Mouse (Mus musculus) adrenal gland, adult (tissue): ENCODE data around the gene Fgr.

Source experiments
- DNase-seq, 2 experiments: peaks; one replicate each; pipeline ENCODE4 v3.0.0; 2022 to 2023; ENCODE audit warnings: low spot score in 1 of 2; ENCODE audit not compliant: inconsistent age in 2 of 2

The Fgr gene

DNA sequence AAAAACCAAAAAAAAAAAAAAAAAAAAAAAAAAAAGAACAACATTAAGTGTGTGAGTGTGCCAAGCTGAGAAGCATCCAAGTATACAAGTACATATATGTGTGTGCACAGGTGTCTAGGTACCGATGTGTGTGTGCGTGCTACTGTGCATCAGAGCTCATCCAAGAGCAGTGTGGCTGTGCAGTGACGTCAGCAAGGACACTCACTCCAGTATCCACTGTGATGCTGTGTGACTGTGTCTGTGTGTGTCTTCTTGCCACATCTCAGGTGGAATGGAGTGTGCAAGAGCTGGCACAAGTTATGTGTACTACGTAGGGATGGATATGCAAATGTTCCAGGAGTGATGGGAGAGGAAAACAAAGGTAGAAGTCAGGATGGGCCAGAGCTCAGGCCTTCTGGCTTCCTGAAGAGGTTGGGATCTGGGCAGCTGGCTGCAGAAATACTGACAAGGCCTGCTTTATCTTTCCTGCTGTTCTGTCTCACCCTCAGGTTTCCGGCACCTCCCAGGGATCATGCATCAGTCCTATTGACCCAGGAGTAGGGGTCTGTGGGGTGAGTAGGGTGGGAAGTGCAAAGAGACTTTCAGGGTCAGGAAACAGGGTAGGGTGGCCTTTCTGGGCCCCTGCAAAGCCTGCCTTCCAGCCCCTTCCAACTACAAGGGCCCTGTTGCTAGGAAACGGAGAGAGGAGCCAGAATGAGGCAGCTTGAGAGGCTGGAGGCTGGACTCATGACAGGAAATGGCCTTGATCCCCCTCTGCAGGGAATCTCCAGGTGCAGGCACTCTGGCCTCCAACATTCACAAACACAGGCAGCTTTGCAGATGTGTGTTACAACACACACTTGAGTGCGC is 10.0 kb downstream of the Fgr start:
- peak; percentile 47 to 73 for DNase-seq

DNA sequence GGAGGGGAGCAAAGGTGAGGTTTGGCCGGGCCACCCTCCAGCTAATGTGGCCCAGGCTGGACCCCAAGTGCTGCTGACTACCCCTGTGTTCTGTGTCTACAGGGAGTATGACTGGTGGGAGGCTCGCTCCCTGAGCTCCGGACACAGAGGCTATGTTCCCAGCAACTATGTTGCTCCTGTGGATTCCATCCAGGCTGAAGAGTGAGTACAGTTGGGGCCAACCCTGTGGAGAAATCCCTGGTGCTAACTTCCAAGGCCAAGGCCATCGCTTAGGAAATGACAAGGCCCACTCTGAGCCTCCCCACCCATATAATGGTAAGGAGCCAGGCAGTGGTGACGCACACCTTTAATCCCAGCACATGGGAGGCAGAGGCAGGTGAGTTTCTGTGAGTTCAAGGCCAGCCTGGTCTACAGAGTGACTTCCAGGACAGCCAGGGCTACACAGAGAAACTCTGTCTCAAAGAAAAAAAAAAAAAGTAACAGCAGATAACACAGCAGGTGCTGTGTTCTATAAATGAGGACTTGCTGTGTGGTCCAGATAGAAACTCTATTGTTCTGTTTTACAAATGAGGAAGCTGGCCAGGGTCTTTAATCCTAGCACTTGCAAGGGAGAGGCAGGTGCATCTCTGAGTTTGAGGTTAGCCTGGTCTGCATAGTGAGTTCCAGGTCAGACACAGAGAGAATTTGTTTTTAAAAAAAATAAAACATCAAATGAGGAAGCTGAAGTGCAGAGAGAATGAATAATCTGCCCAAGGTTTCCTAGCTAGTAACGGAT is 14.9 kb downstream of the Fgr start:
- peak; percentile 58 to 72 for DNase-seq

DNA sequence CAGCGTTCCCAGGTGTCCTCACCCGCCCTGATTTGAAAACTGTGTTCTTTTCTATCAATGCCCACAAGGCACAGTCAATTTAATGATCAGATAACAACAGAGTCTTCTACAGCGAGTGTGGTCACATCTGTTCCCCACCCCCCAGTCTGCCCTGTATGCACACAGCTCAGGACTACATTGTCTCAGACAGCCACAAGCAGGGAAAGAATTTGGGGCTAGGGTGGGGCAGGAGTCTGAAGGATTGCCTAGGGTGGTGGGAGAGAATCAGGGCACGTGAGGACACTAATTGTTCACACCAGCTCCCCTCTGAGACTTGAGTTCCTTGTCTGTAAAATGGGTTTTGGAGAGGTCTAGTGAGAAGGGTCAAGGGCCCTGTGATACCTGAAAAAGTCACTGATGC is 19.7 kb downstream of the Fgr start:
- DNase-seq = no peak

DNA sequence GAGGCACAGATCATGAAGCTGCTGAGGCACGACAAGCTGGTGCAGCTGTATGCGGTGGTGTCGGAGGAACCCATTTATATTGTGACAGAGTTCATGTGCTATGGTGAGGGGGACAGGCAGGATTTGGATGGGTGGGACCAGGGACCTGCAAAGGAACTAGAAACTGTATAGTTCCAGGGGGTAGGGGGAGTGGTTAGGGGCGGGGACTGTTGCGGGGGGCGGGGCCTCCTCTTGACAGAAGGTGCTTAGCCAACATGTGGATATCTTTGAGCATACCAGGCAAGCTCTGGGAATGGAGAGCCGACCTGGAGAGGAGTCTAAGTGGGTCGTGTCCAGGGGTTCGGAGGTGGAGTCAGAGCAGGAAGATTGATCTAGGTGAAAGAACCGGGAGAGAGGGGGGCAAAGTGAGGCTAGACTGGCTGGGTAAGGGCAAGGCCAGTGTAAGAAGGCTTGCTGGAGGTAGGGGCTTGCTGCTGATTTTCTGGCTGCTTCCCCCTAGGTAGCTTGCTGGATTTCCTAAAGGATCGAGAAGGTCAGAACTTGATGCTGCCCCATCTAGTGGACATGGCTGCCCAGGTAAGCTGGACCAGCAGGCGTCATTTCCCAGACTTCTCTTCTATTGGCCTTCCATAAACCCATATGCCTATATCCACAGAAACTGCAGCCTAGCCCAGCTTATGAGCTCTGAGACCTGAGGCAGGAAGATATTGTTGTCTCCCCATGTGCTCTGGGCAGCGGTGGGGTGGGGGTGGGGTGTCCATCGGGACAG is 23.8 kb downstream of the Fgr start:
- peak in 1 of 2 experiments; percentile 23 for DNase-seq

DNA sequence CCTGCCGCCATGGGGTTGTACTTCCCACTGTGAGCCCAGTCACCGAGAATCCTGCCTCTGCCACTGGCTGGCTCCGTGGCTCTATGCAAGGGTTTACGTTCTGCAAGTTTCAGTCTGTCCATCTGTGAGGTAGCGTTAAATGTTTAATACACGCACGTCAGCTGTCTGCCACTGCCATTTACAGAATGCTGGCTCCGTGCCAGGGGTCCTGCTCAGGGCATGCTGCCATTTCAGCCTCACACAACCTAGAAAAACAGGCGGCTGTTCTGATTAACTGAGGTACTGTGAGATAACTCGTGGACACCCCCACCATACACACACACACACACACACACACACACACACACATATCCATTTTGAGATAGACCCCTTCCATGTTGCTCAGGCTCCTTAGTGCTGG is 29.0 kb downstream of the Fgr start:
- DNase-seq = peak; percentile 39 to 73

DNA sequence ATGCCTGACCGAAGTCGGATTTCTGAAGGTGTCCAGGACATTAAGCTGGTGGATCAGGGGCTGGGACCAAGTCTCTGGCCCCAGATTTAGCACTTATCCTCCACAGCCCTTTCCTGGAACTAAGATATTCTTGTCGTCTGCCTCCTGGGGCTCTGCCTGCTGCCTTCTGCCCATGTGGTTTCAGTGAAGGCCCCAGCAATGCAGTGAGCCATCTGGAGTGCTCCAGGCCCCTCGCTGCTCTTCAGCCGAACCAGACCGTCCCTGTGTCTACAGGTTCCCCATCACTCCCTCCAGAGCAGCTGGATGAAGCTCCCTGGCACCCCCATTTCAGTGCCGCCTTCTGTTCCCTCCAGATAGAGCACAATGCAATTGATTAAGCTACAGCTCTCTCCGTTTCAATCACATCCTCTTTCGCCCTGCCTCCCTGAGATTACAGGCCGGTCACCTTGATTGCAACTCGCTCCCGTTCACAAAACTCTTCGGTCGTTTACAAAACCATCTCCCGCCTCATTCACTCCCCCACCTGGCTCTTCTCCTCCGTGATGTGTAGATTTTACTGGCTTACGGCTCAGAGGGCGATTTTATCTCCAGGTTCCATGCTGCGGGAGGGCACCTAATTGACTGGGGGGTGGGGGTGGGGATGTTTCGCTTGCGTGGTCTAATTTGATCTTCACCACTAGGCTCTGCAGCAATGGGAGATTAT is 29.6 kb downstream of the Fgr start:
- DNase-seq = peak in 1 of 2 experiments; percentile 40

DNA sequence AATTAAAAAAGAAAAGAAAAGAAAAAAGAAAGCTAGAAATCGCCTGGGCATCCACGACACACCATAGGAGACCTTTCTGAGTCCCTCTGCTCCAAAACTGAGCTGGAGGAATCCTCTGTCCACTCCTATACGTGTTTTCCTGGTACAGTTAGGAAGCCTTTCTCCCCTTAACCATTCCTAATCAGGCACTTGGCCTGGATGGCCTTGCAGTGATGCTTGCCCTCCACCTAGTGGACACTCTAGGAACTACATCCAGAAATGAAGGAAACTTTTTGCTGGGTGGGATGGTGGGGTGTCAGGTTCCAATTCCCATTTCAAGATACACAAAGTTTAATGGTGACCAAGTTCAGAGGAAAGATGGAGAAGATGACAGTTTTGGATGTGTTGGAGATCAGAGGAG is 31.3 kb downstream of the Fgr start:
- DNase-seq = peak; percentile 70 to 94

DNA sequence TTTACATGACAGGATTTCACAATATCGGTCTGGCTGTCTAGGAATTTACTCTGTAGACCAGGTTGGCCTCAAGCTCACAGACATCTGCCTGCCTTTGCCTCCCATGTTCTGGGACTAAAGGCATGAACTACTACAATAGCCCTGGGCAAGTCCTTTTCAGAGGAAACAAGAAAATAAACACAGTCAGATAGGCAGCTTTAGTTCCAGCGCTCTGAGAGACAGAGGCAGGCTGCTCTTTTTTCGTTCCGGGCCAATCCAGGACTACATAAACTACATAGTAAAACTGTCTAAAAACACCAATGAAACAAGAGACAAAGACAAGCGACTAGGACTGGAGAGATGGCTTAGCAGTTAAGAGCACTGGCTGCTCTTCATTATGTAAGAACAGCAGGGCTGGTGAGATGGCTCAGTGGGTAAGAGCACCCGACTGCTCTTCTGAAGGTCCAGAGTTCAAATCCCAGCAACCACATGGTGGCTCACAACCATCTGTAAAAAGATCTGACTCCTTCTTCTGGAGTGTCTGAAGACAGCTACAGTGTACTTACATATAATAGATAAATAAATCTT is 32.1 kb downstream of the Fgr start:
- peak in 1 of 2 experiments; percentile 28 for DNase-seq

DNA sequence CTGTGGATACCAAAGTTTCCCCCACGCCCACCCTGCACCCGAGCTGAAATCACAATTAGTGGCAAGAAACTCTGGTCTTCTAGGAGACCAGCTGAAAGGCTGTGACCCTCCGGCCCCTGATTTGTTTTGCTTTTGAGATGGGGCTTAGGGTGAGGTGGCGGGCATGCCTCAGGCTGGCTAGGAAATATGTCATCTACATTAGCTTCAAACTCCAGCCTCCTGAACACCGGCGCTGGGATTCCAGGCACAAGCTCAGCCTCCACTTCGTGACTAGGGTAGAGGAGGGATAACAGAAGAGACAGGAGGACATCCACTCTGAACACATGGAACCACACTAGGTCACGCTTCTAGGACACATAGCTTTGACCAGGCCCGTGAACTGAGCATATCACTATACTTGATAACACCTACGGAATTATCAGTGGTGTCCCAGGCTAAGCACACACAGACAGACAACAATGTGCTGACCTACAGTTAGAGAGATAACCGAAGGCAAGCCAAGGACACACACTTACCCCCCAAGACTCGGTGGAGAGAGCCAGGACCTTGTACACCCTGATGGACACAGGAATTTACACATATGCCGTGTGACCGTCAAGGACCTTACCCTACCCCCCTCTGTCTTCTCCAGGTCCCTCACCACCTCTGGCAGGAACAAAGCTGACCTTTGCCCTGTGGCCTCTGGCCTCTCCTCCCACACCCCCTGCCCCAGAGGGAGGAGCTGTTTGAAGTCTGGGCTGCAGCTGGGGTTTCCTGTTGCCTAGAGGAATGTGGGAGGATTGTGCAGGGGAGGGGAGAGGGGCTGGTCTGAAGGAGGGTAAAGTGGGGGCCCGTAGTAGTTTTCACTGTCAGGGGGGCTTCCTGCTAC is 33.9 kb downstream of the Fgr start:
- peak; percentile 47 to 55 for DNase-seq

DNA sequence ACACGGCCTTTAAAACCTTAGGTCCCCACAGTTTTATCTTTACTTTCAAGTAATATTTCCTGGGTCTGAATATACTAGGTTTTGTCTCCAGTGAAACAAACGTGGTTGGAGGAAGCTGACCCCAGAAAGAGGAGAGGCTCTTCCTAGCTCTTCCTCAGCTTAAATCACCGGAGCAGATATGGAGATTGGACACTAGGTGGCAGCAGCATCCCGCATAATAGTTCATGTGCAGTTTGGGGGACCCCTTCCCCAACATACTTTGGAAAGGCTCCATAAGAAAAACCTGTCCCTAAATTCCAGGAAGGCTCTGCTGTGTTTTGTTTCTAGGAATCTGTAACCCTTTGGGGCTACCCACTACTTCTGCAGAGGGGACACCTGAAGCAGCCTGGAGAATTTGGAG is 35.2 kb downstream of the Fgr start:
- DNase-seq = peak; percentile 62 to 88

DNA sequence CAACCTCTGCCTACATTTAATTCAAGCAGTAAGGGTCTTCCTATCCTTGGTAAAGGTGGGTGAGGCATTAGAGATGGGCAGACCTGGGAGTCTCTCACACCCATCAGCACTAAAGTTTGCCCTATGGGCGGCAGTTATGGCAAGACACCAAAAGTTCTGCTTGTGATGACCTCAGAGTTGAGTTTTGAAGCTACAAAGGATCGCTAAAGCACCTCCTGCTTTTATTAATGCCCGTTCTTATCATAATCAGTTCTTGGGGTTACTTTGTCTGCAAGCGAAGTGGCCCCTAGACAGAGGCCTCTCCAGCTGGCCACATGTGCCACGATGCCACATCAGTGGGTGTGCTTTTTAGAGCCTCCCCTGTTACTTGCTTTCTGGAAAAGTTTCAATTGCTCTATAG is 35.8 kb downstream of the Fgr start:
- no peak for DNase-seq

DNA sequence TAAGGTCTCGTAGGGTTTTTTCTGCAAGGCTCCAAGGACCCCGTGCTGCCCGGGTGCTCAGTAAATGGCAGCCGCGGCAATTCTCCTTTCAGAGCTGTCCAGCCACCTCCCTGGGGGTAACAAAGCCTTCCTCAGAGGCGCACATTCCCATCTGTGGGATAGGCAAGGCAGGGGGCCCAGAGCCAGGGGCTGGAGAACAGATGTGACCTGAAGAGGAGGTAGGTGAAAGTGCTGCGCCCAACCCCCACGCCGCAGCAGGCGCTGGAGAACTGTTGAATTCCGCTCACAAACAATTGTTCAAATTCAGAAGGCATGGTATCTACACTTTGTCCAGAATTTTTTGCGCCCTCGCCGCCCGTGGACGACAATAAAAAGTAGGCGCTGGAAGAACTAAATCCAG is 36.7 kb downstream of the Fgr start:
- DNase-seq = peak in 1 of 2 experiments; percentile 48

DNA sequence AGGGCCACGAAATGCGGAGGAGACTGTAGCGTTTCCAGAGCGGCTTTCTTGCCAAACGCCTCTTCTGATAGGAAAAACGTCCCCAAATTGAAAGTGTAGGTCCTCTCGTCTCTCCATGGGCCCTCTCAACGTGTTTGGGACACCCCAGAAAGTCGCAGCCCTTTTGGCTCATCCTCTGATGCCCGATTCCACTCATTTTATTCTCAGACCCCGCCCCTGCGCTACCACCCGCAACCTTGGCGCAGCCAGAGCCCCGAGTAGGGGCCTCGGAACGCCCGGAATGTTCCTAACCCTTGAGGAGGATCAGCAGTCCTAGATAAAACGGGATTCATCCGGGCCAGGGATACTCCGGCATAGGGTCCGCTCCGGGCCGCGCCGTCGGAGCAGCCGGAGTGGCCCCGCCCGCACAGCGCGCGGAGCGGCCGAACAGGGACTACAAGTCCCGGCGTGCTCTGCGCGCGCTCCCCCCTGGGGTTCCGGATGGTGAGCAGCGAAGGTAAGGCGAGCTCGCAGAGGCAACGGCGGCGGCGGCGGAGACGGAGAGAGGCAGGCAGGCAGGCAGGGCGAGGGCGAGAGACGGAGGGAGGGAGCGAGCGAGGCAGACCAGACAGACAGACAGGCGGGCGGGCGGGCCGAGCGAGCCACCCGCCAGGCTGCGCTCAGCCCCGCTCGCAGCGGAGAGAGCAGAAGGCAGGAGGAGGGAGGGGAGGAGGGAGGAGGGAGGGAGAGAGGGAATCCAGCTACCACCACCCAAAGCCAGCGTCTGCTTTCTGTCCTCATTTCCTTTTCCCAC is 37.3 kb downstream of the Fgr start, which contains the start of gene Ahdc1:
Gene Ahdc1 (plus strand): TSS at position 233 of the 793 bp plus-strand sequence.
- peak; percentile 94 to 98 for DNase-seq

DNA sequence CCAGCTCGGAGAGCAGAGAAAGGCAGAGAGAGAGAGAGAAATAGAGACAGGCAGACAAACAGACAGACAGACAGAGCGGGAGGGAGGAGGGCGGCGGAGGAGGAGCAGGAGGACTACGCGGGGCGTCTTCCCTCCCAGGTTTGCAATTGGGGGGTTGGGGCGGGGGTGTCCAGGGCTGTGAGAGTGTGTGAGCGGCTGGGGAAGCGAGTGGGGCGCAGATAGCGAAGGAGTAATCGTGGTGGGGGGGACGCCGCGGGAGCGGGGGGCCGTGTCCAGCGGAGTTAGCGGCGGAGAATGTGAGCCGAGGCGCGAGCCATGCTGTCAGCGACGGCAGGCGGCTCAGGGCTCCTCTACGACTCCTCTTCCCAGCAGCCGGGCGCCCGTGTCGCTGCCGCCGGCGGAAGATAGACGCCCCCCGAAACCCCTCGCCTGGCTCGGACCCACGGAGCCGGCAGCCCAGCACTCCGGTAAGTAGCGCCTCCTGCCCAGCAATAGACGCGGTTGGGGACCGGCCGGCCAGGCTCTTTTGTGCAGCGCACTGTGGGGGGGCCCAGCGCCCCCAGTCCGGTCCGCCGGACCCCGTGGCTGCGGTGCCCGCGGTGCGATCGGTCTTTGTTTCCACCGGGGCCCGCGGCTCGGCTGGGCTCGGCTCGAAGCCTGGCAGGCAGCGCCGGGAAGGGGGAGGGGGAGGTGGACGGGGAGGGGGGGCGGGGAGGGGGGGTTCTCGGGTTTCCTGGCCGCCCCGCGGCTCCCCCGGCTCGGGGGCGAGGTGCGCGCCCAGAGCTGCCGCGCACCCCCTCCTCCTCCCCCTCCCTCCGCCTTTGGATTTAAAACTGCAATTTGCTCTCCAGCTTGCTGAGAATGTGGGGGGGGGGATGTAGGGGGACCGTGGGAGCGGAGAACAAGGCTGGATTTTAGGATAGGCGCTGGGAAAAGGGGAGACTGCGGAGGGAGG is 38.2 kb downstream of the Fgr start:
- peak; percentile 68 to 80 for DNase-seq

DNA sequence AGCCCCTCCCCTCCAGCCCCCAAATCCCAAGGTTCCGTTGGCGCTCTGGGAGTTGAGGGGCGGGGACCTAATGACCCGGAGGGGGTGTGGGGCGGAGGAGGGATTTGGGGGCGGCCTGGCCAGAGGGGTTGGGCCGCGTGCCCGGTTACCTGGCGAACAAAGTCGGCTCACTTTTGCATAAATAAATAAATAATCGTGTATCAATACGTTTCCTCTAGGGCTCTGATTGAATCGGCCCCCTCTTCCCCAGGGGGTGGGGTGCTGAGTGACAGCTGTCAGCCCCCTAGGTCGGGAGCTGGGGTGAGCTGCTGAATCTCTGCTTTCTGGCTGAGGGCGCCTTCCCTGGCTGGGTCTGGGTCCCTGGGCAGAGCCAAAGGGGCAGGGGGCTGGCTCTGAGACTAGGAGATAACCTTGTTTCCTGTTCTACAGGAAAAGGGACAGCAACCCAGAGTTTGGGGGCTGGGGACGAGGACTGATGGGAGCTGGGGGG is 38.9 kb downstream of the Fgr start:
- peak; percentile 66 to 84 for DNase-seq

DNA sequence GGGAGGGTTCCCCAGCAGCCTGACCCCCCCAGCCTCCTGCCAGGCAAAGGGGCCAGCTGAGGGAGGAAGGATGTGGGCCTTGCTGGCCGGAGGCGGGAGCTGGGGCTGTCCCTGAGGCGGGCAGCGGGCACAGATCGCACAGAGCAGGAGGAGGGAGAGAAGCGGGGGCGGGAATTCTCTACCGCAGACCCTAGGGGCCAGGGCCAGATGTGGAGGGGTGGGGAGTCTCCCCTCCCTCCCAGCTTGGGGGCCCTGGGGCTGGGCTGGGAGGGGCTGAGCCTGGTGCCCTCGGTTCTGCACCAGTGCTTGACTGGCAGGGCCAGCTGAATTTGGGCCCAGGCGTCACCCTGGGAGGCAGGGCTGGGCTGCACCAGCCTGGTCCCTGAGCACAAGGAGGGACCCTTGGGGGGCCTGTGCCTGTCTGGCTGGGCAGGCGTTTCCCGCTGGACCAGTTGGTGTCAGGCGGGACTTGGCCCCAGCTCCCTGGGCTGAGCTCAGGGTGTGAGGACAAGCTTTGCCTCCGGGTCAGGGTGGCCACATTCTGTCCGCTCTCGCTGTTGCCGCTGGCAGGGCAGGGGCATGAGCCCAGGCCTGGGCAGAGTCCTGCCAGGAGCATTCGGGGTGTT is 39.5 kb downstream of the Fgr start:
- peak; percentile 76 to 89 for DNase-seq

DNA sequence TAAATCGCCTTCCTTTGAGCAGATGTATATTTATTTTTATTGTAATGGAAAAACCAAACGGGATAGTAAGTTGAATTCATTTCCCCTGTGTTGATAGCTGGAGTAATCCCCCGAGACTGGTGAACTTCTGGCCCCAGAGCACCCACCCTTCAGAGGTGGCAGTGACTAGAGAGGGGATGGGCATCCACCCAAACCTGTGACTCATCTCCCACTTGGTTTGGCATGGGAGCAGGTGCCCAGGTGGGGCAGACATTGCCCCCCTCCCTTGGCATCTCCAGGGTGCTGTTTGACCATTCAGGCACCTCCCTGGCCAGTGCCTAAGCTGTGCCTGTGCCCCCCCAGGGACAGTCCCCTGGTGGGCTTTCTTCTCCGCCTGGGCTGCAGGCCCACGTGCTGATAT is 40.2 kb downstream of the Fgr start:
- peak; percentile 60 to 80 for DNase-seq
